Mouse (Mus musculus) hindbrain, embryonic 13.5 days (tissue): ENCODE measurements around the gene Med24. TPM values are rescaled to one million over a fixed set of nuclear protein-coding genes. Genes with fewer than 3 reads are reported as not detected.
A peak's percentile ranks its signal among the peaks of the same experiment; 100 is the strongest.
"Not testable (repeated sequence)": the region's sequence is repeated elsewhere in the genome, so short reads cannot be mapped to it uniquely, and the experiment has no call there.

Source experiments
- ATAC-seq: fragments of 200-750 bp; cut with Nextera tagmentation; 2 replicates; pipeline ENCODE4 v1.8.0; 2017; ENCODE audit warnings: moderate TSS enrichment; ENCODE audit not compliant: low FRiP score
- H3K27ac ChIP-seq: fragments of 300-500 bp; sonication (generic); 2 replicates; pipeline ENCODE4 v1.5.1; 2015; ENCODE audit warnings: inconsistent platforms, mild to moderate bottlenecking, moderate library complexity
- H3K27me3 ChIP-seq: fragments of 300-500 bp; sonication (generic); 2 replicates; pipeline ENCODE4 v1.6.1; 2015; ENCODE audit warnings: mild to moderate bottlenecking, inconsistent platforms
- H3K36me3 ChIP-seq: fragments of 300-500 bp; sonication (generic); 2 replicates; pipeline ENCODE4 v1.6.1; 2015; ENCODE audit warnings: mild to moderate bottlenecking, inconsistent platforms
- H3K4me1 ChIP-seq: fragments of 300-500 bp; sonication (generic); replicated peaks from 2 replicates; pipeline ENCODE4 v1.6.1; 2015; ENCODE audit warnings: inconsistent platforms
- H3K4me2 ChIP-seq: fragments of 300-500 bp; sonication (generic); 2 replicates; pipeline ENCODE4 v1.6.1; 2015; ENCODE audit warnings: inconsistent platforms, mild to moderate bottlenecking, moderate library complexity
- H3K4me3 ChIP-seq: fragments of 300-500 bp; sonication (generic); 2 replicates; pipeline ENCODE4 v1.5.1; 2015; ENCODE audit warnings: mild to moderate bottlenecking, inconsistent platforms
- H3K9ac ChIP-seq: fragments of 300-500 bp; sonication (generic); 2 replicates; pipeline ENCODE4 v1.6.1; 2015; ENCODE audit warnings: mild to moderate bottlenecking, inconsistent platforms
- H3K9me3 ChIP-seq: fragments of 300-500 bp; sonication (generic); 2 replicates; pipeline ENCODE4 v1.6.1; 2016; ENCODE audit warnings: inconsistent platforms
- WGBS: fragments of 180-500 bp; shearing (Covaris S2); methylation state at CpG from one replicate; pipeline ENCODE4 v1.1.7; 2015; 5-methylcytosine and 5-hydroxymethylcytosine counted together
- polyA plus RNA-seq: library from polyadenylated mRNA; unstranded; fragments of >200 nt; fragmentation: Nextera tagmentation; extraction: Ambion mirVana; gene quantifications from 2 replicates; pipeline ENCODE4 v1.2.1, GENCODE M21; 2015

Gene Med24
- polyA plus RNA-seq, 1 experiment from 2014 or later, result 72.4 TPM

DNA sequence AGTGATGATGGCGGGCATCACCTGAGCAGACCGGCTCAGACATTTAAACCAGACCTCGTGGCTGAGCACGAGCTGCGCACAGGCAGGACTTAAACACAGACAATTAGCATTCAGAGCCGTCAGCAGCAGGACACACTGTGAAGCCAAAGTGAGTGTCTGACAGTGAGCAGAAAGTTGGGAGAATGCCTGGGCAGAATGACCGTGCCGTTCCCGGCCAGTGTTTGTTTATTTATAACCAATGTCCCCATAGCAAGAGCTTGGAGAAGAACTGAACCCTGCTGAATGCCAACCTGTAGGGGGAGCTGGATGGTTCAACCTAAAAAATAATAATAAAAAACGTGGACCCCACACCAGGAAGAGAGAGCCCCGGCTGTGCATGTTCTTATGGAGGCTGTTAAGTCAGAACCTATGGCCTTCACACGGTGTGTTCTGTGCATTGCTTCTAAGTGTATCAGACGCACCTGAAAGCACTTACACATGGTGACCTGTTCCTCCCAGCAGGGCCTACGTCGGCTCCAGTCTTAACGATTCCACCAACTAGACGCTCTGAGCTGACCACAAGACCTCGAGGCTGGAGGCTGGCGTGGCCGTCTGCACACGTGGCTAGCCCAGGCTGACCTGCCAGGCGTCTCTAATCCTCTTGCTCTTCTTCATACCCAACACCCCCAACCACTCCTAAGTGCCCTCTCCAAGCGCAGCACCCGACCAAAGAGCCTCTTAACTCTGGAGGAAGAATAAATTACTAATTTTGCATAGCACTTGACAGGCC is 7.6 kb downstream of the Med24 start:
- WGBS, result 73% methylated on average over 24 of the region's 24 CpGs
- Histone ChIP-seq H3K4me1 (peaks cover 13% of the 10 kb centered on the region), H3K9me3 (no peaks in the 10 kb centered on the region), H3K9ac (no peak overlapping the region; the same call in 1 of the 2 replicates), H3K27me3 (no peaks in the 10 kb centered on the region), H3K4me2 (no peak overlapping the region), H3K36me3 (peaks cover 60% of the 10 kb centered on the region), H3K4me3 (no peak overlapping the region), H3K27ac (peak overlapping the region; percentile 12; the same call in 1 of the 2 replicates)
- no peak for ATAC-seq

DNA sequence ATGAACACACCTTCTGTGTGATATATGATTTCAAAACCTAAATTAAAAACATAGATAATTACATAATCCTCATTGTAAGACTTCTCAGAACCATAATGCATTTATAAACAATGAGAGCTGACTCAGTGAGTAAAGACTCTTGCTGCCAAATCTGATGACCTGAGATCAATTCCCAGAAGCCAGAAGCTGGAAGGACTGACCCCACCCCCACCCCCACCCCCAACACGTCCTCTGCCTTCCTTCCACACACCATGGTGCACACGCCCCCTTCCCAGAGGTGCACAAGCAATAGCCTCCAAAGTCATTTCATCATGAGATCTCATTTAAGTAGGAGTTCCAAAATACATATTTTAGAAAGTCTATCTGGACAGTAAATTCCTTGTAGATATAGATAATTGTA is 8.5 kb downstream of the Med24 start:
- Histone ChIP-seq H3K9ac (no peak overlapping the region), H3K4me1 (peaks cover 13% of the 10 kb centered on the region), H3K9me3 (no peaks in the 10 kb centered on the region), H3K27me3 (no peaks in the 10 kb centered on the region), H3K4me3 (no peak overlapping the region), H3K36me3 (peaks cover 60% of the 10 kb centered on the region), H3K27ac (no peak overlapping the region), H3K4me2 (no peak overlapping the region)
- 81% methylated on average over 2 of the region's 2 CpGs for WGBS
- no peak for ATAC-seq

DNA sequence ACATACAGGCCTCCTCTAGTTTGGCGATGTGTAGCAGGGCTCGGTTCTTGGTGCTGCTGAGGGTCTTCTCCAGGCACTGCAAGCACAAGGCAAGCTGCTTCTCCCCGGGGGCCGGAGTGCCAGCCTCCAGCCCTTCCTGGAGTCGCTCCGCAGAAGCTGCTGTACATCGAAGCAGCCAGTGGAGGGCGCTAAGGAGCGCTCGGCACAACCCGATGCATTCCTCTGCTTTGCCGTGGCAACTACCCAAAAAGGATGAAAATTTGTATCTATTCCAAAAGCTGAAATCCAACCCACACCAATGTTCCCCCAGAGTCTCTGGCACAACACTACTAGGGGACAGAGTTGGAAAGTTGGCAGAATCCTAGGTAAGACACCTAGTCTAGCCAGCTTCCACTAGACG is 11.3 kb downstream of the Med24 start:
- Histone ChIP-seq H3K9me3 (no peaks in the 10 kb centered on the region), H3K36me3 (peaks cover 64% of the 10 kb centered on the region), H3K27me3 (no peaks in the 10 kb centered on the region), H3K9ac (no peak overlapping the region), H3K4me1 (peaks cover 13% of the 10 kb centered on the region), H3K4me3 (no peak overlapping the region), H3K4me2 (no peak overlapping the region), H3K27ac (peak overlapping the region; percentile 30; the same call in 1 of the 2 replicates)
- 21% methylated on average over 13 of the region's 13 CpGs for WGBS
- no peak for ATAC-seq

DNA sequence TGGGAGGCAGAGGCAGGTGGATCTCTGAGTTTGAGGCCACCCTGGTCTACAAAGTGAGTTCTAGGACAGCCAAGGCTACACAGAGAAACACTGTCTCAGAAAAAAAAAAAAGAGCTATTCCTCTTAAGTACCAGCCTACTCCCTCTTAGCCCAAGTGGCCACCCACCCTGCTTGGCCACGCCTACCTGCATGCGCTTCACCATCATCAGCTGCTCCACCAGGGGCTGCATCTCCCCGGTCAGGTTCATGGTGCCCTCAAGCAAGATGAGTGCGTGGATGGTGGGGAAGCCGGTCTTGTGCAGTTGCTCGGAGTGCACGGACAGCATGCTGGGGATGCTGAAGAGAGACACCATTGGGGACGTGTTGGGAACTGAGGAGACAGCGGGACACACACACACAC is 13.3 kb downstream of the Med24 start:
- Histone ChIP-seq H3K27ac (no peak overlapping the region), H3K4me3 (no peak overlapping the region), H3K9me3 (no peaks in the 10 kb centered on the region), H3K4me1 (peaks cover 13% of the 10 kb centered on the region), H3K27me3 (no peaks in the 10 kb centered on the region), H3K9ac (no peak overlapping the region), H3K4me2 (no peak overlapping the region), H3K36me3 (peaks cover 79% of the 10 kb centered on the region)
- ATAC-seq, result no peak
- WGBS, result 95% methylated on average over 9 of the region's 9 CpGs

DNA sequence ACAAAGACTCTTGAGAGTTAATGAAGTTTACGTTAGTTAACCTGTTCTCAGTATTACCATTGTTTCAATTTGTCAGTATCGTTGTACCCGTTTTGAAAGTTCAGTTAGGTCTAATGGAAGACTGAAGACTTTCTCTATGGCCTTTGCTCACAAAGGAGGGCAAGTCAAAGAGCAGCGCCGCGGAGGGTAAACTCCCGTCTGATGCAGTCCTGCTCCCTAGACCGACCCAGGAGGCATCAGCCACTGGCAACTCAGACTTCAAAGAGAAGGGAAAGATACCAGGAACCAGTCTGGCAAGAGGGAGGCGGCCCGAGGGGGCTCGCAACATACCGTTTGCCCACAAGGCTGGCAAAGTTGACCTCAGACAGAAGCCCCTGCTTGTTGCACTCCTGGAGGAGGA is 15.5 kb downstream of the Med24 start:
- Histone ChIP-seq H3K4me1 (peaks cover 13% of the 10 kb centered on the region), H3K27me3 (no peaks in the 10 kb centered on the region), H3K9ac (no peak overlapping the region), H3K36me3 (peaks cover 95% of the 10 kb centered on the region), H3K9me3 (no peaks in the 10 kb centered on the region), H3K4me3 (no peak overlapping the region), H3K4me2 (no peak overlapping the region), H3K27ac (no peak overlapping the region)
- WGBS, result 82% methylated on average over 12 of the region's 12 CpGs
- no peak for ATAC-seq

DNA sequence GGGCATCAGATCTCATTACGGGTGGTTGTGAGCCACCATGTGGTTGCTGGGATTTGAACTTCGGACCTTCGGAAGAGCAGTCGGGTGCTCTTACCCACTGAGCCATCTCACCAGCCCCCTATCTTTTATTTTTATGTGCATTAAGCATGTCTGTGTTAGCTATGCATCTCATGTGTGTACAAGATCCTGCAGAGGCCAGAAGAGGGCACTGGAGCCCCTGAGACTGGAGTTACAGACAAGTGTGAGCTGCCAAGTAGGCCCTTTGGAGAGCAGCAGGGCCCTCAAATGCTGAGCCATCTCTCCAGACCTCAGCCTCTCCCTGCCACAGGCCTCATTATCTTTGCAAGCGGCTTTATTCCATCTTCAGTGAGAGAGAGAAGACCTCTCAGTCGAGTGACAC is 17.2 kb downstream of the Med24 start:
- 90% methylated on average over 6 of the region's 6 CpGs for WGBS
- peaks cover 98% of the 10 kb centered on the region for H3K36me3 ChIP-seq
- ATAC-seq, H3K9me3 ChIP-seq, H3K9ac ChIP-seq, H3K27ac ChIP-seq, H3K4me1 ChIP-seq, H3K4me2 ChIP-seq, H3K4me3 ChIP-seq, H3K27me3 ChIP-seq: not testable (repeated sequence)

DNA sequence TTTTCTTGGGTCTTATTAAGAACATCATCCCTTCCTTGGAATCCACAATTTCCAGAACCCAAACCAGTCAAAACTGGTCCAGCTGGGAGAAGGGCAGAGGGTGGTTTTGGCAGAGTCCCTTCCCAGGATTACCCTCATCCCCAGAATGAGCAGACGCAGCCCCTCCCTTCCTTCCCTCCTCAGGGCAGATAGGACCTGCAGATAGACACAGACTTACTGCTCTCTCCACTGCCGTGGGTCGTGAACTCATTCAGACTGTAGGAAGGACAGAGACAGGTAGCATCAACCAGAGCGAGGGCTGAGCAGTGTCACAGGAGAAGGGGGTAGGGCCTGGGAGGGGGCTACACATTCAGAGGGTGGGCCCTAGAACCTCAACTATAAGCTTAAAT is 18.2 kb downstream of the Med24 start:
- Histone ChIP-seq H3K9ac (no peak overlapping the region), H3K27me3 (no peaks in the 10 kb centered on the region), H3K9me3 (no peaks in the 10 kb centered on the region), H3K4me2 (no peak overlapping the region), H3K4me3 (no peak overlapping the region), H3K4me1 (peaks cover 4% of the 10 kb centered on the region; the same call in 1 of the 2 replicates), H3K36me3 (peaks cover 98% of the 10 kb centered on the region), H3K27ac (0 out of 2 replicates have a peak overlapping the region, but pooled peaks have one; percentile 4)
- ATAC-seq, result no peak
- WGBS, result 84% methylated on average over 4 of the region's 4 CpGs

DNA sequence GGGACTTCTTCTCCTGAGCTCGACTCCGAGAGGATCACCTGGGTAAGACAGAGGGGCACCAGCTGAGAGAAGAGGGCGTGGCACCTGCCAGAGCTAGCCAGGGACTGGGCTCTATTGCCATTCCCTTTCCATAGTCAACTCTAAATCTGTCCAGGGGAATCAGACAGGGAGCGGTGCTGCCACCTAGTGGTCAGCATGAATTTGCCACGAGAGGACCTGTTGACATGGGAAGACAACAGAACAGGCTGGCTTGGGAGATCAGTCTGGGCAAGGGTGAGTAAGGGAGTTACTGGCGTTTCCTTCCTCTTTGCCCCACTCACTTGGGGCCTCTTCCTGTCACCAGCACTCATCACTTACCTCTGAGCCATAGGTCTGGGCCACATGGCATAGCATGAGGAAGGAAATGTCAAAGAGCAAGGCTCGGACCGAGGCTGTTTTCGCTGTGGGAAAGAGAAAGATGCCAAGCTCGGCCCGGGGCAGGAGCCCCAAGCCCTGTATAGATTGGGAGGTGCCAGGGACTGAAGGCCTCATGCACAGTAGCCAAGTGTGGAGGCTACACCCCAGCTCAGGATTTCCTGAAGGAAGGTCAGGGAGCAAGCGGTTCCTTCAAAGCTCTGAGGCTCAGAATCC is 18.7 kb downstream of the Med24 start:
- Histone ChIP-seq H3K36me3 (peaks cover 98% of the 10 kb centered on the region), H3K27ac (0 out of 2 replicates have a peak overlapping the region, but pooled peaks have one; percentile 4), H3K4me3 (no peak overlapping the region), H3K27me3 (no peaks in the 10 kb centered on the region), H3K9me3 (no peaks in the 10 kb centered on the region), H3K4me2 (no peak overlapping the region), H3K4me1 (peaks cover 4% of the 10 kb centered on the region; the same call in 1 of the 2 replicates), H3K9ac (no peak overlapping the region)
- 62% methylated on average over 12 of the region's 12 CpGs for WGBS
- ATAC-seq, result peak; percentile 22; the same call in 1 of the 2 replicates

DNA sequence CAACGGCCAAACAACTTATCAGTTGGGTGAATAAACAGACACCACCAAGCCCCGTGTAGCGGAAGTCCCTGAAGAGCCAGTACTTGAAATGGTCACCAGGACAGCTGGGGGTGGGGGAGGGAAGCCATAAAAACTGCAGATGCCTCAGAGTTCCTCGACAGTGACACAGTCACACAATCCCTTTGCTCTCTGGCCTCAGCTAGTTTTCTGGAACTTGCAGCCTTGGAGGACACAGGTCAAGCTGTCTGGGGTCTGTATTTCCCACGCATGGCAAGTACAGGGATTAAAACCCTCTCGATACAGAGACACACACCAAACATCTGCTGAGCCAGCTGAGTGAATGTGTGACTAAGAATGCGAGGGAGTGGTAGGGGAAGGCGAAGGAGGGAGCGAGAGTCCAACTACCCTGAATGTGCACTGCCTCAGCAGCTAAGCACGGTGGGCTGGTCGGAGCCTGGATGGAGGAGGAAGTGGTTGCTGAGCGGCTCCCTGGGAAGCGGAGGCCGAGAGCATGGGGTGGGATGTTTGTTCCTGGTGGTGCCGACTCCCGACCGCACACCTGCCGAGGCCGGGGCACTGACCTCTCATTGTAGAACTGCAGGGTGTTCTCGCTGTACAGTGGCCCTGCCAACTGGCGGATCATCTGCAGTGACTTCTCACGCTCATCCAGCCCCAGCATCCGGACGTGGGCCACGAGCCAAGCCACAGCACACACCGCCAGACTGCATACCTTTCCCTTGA is 20.1 kb downstream of the Med24 start:
- peaks cover 98% of the 10 kb centered on the region for H3K36me3 ChIP-seq
- H3K4me2 ChIP-seq, result no peak overlapping the region
- H3K27ac ChIP-seq, result no peak overlapping the region

DNA sequence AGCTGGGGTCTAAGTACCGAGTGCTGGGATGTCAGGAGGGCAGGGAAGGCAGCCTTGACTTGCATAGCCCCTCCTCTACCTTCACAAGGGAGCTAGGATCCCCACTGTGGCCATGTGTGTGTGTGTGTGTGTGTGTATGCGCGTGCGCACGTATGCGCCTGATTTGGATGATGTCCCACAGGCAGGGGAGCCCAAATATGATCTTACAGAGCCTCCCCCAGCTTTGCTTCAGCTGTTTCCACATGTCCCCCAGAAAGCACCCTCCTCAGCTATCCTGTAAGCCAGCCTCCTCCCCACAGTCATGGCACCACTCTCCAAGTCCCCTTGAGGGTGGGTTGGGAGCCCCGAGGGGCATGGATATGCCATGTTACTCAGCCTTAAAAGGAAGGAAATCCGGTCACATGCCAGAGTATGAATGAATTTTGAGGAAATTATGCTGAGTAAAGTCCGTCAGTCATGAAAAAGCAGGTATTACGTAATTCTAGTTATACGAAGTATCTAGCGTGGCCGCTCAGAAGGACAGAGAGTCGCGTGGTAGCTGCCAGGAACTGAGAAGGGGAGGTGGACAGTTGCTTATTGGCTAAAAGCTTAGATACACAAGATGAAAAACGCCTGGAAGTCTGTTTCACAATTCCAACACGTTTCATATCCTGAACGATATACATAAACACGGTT is 20.8 kb downstream of the Med24 start:
- H3K4me2 ChIP-seq, result no peak overlapping the region
- no peak for ATAC-seq
- H3K36me3 ChIP-seq, result peaks cover 97% of the 10 kb centered on the region
- WGBS, result 92% methylated on average over 19 of the region's 19 CpGs
- no peaks in the 10 kb centered on the region for H3K9me3 ChIP-seq
- H3K4me3 ChIP-seq, result no peak overlapping the region
- no peaks in the 10 kb centered on the region for H3K27me3 ChIP-seq
- peaks cover 4% of the 10 kb centered on the region; the same call in 1 of the 2 replicates for H3K4me1 ChIP-seq
- no peak overlapping the region for H3K27ac ChIP-seq
- H3K9ac ChIP-seq, result no peak overlapping the region

More for the DNA sequence above, 20.1 kb downstream of the Med24 start:
- Histone ChIP-seq H3K9ac (peak overlapping the region; percentile 19; the same call in 1 of the 2 replicates), H3K27me3 (no peaks in the 10 kb centered on the region), H3K4me1 (peaks cover 4% of the 10 kb centered on the region; the same call in 1 of the 2 replicates), H3K9me3 (no peaks in the 10 kb centered on the region), H3K4me3 (no peak overlapping the region)
- WGBS, result 86% methylated on average over 26 of the region's 26 CpGs
- no peak for ATAC-seq

DNA sequence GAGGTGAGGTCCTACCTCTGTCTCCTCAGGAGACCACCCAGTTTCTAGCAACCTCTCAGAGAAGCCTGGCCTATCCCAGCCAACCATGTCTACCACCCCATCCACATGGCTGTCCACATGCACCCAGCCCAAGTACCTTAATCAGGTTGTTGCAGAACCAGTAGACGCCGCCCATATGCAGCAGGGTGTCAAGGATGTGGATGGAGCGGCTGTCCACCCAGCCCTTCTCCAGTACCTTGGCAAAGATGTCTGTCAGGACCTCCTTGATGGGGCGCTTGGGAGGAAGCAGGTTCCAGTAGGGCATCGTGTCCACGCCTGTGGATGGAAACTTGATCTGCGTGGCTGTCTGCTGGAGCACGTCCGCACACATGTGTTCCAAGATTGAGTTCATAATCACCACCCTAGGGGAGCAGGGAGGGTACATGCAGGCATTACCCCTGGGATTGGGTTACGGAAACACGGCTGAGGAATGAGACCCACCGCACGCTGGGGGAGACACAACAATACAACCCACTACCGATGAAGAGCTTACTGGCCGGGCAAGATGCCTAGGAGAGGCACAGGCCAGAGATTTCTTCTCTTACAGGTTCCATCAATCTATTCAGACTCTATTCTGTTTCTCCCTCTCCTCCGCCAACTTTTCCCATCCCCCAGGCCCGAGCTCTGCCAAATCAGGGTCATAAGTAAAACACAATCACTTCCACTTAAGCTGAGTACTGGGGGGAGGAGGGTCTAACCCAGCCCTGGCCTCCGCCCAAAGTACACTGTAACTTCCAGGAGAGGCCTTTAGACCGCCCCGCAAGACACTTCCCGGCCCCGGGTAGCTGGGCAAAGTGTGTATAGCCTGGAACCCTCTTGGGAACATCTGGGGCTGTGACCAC is 21.6 kb downstream of the Med24 start:
- Histone ChIP-seq H3K9ac (no peak overlapping the region), H3K9me3 (no peaks in the 10 kb centered on the region), H3K4me1 (peaks cover 4% of the 10 kb centered on the region; the same call in 1 of the 2 replicates), H3K27ac (no peak overlapping the region), H3K27me3 (no peaks in the 10 kb centered on the region), H3K36me3 (peaks cover 89% of the 10 kb centered on the region), H3K4me2 (no peak overlapping the region), H3K4me3 (no peak overlapping the region)
- 87% methylated on average over 22 of the region's 22 CpGs for WGBS
- no peak for ATAC-seq
